25 mouse cellular contexts compared by ENCODE assay signal in genomic region chr6:30711365-30711763, GRCm38 (mm10). TPM values are rescaled to one million over a fixed set of nuclear protein-coding genes. Genes with fewer than 3 reads are reported as not detected.
A peak's percentile ranks its signal among the peaks of the same experiment; 100 is the strongest.
DNase-seq lines count a peak whose midpoint lies in the region; ATAC-seq lines count a peak whose summit lies in the region.
"Had no signal": no experiment of that assay in that cellular context is flagged by ENCODE, and none has a peak within 500 bp of the region (broad histone marks: within the 10 kb centered on the region; RNA-seq: fewer than 3 reads in every experiment).

No protein-coding gene starts in this region.

- H3K4me1 ChIP-seq in forebrain, embryonic 10.5 days: peaks cover 52% of the 10 kb centered on the region
- peaks cover 4% of the 10 kb centered on the region for H3K4me1 ChIP-seq in forebrain, embryonic 11.5 days (replicated peaks; ENCODE audit: control insufficient read depth, insufficient read depth, low read length)
- peaks cover 59% of the 10 kb centered on the region for H3K4me1 ChIP-seq in kidney, embryonic 15.5 days
- peaks cover 10% of the 10 kb centered on the region for H3K4me1 ChIP-seq in lung, embryonic 16.5 days (replicated peaks; ENCODE audit: control insufficient read depth, insufficient read depth, low read length)
- peaks cover 66% of the 10 kb centered on the region for H3K4me1 ChIP-seq in limb, embryonic 13.5 days

- no peaks in the 10 kb centered on the region; the same call in 1 of the 2 replicates for H3K9me3 ChIP-seq in forebrain, embryonic 10.5 days
- no peaks in the 10 kb centered on the region for H3K9me3 ChIP-seq in forebrain, embryonic 11.5 days (ENCODE audit: control insufficient read depth, low read length)
- no peaks in the 10 kb centered on the region for H3K9me3 ChIP-seq in kidney, embryonic 15.5 days (replicated peaks)
- no peaks in the 10 kb centered on the region for H3K9me3 ChIP-seq in lung, embryonic 16.5 days (ENCODE audit: control insufficient read depth, low read length)
- no peaks in the 10 kb centered on the region for H3K9me3 ChIP-seq in limb, embryonic 13.5 days
- H3K9me3 ChIP-seq: embryonic facial prominence, embryonic 15.5 days; hindbrain, embryonic 10.5 days; midbrain, embryonic 15.5 days; neural tube, embryonic 12.5 days had no signal

- H3K4me3 ChIP-seq in forebrain, embryonic 10.5 days: no peak overlapping the region
- H3K4me3 ChIP-seq in forebrain, embryonic 11.5 days (ENCODE audit: low read depth, low read length): no peak overlapping the region
- no peak overlapping the region for H3K4me3 ChIP-seq in kidney, embryonic 15.5 days (replicated peaks)
- H3K4me3 ChIP-seq in lung, embryonic 16.5 days (ENCODE audit: low read length): no peak overlapping the region
- H3K4me3 ChIP-seq in limb, embryonic 13.5 days: no peak overlapping the region
- H3K4me3 ChIP-seq: embryonic facial prominence, embryonic 15.5 days; hindbrain, embryonic 10.5 days; midbrain, embryonic 15.5 days; neural tube, embryonic 12.5 days had no signal

- ATAC-seq in forebrain, embryonic 11.5 days (replicated peaks; ENCODE audit: low FRiP score): no peak
- ATAC-seq in kidney, embryonic 15.5 days (replicated peaks; ENCODE audit: low FRiP score): no peak
- no peak for ATAC-seq in lung, embryonic 16.5 days (ENCODE audit: low read depth)
- ATAC-seq in limb, embryonic 13.5 days (ENCODE audit: low FRiP score, low read depth): no peak
- ATAC-seq: forebrain, embryonic 16.5 days; hindbrain, postnatal 0 days; midbrain, embryonic 15.5 days had no signal

- H3K27me3 ChIP-seq in forebrain, embryonic 10.5 days (ENCODE audit: poor library complexity, severe bottlenecking): peaks cover 6% of the 10 kb centered on the region
- H3K27me3 ChIP-seq in forebrain, embryonic 11.5 days (ENCODE audit: control insufficient read depth, insufficient read depth, low read length): no peaks in the 10 kb centered on the region
- no peaks in the 10 kb centered on the region for H3K27me3 ChIP-seq in kidney, embryonic 15.5 days
- no peaks in the 10 kb centered on the region for H3K27me3 ChIP-seq in lung, embryonic 16.5 days (ENCODE audit: control insufficient read depth, insufficient read depth, low read depth, low read length)
- no peaks in the 10 kb centered on the region for H3K27me3 ChIP-seq in limb, embryonic 13.5 days
- H3K27me3 ChIP-seq: embryonic facial prominence, embryonic 15.5 days; midbrain, embryonic 15.5 days; neural tube, embryonic 12.5 days had no signal

- H3K4me2 ChIP-seq in forebrain, embryonic 11.5 days (ENCODE audit: low read depth, low read length, severe bottlenecking): no peak overlapping the region
- H3K4me2 ChIP-seq in kidney, embryonic 15.5 days: no peak overlapping the region
- no peak overlapping the region for H3K4me2 ChIP-seq in lung, embryonic 16.5 days (ENCODE audit: low read depth, low read length)
- H3K4me2 ChIP-seq in limb, embryonic 13.5 days (replicated peaks): peak overlapping the region; percentile 49
- H3K4me2 ChIP-seq: embryonic facial prominence, embryonic 15.5 days; midbrain, embryonic 15.5 days; neural tube, embryonic 12.5 days had no signal

- DNase-seq in forebrain, embryonic 10.5 days (ENCODE audit: extremely low spot score, low spot score): no peak
- DNase-seq in forebrain, embryonic 11.5 days (ENCODE audit: low spot score): no peak
- DNase-seq in kidney, adult 8-10 months: no peak
- no peak for DNase-seq in lung, postnatal 25 days (ENCODE audit: low spot score)
- DNase-seq in frontal cortex, adult 2 months (ENCODE audit: extremely low spot score in 1 of 2, low spot score in 1 of 2): no peak
- DNase-seq: cerebellum, adult 8-10 months; cerebellum, postnatal 36 days; embryo, embryonic 11 days; gastrocnemius, postnatal 14 days; kidney, adult 11 months; kidney, postnatal 25 days; lung, postnatal 36 days; retina, postnatal 1 day; right cerebral cortex, postnatal 25 days; thymus, postnatal 25 days had no signal

- H3K9ac ChIP-seq in forebrain, embryonic 11.5 days (ENCODE audit: low read length): no peak overlapping the region
- no peak overlapping the region for H3K9ac ChIP-seq in kidney, embryonic 15.5 days
- no peak overlapping the region for H3K9ac ChIP-seq in lung, embryonic 16.5 days (ENCODE audit: low read length)
- no peak overlapping the region for H3K9ac ChIP-seq in limb, embryonic 13.5 days
- H3K9ac ChIP-seq: embryonic facial prominence, embryonic 15.5 days; liver, embryonic 14.5 days; midbrain, embryonic 15.5 days; neural tube, embryonic 12.5 days had no signal

- peak overlapping the region; percentile 60; the same call in 1 of the 2 replicates for H3K27ac ChIP-seq in forebrain, embryonic 10.5 days
- no peak overlapping the region for H3K27ac ChIP-seq in forebrain, embryonic 11.5 days (ENCODE audit: low read depth, low read length)
- H3K27ac ChIP-seq in kidney, embryonic 15.5 days: peak overlapping the region; percentile 89
- 0 out of 2 replicates have a peak overlapping the region, but pooled peaks have one; percentile 45 for H3K27ac ChIP-seq in lung, embryonic 16.5 days (ENCODE audit: low read length)
- H3K27ac ChIP-seq in limb, embryonic 13.5 days: peak overlapping the region; percentile 95
- H3K27ac ChIP-seq: embryonic facial prominence, embryonic 15.5 days; hindbrain, postnatal 0 days; liver, embryonic 14.5 days; midbrain, embryonic 15.5 days; neural tube, embryonic 12.5 days had no signal

- no peaks in the 10 kb centered on the region for H3K36me3 ChIP-seq in forebrain, embryonic 10.5 days (replicated peaks)
- H3K36me3 ChIP-seq in forebrain, embryonic 11.5 days (ENCODE audit: control insufficient read depth, insufficient read depth, low read length): no peaks in the 10 kb centered on the region
- H3K36me3 ChIP-seq in kidney, embryonic 15.5 days: no peaks in the 10 kb centered on the region
- H3K36me3 ChIP-seq in lung, embryonic 16.5 days (ENCODE audit: control insufficient read depth, insufficient read depth, low read length): no peaks in the 10 kb centered on the region
- no peaks in the 10 kb centered on the region for H3K36me3 ChIP-seq in limb, embryonic 13.5 days
- H3K36me3 ChIP-seq: embryonic facial prominence, embryonic 15.5 days; hindbrain, embryonic 10.5 days; midbrain, embryonic 15.5 days; neural tube, embryonic 12.5 days had no signal

- 76% methylated on average over 10 of the region's 10 CpGs for WGBS in forebrain, embryonic 10.5 days
- WGBS in forebrain, embryonic 11.5 days: 76% methylated on average over 10 of the region's 10 CpGs
- 72% methylated on average over 10 of the region's 10 CpGs for WGBS in kidney, embryonic 15.5 days
- WGBS in lung, embryonic 16.5 days: 37% methylated on average over 10 of the region's 10 CpGs
- 25% methylated on average over 10 of the region's 10 CpGs for WGBS in limb, embryonic 13.5 days

RNA-seq across cellular contexts. Expression of gene Mest, which starts 12.0 kb away (rescaled TPM):
- 2,195 and 2,268 TPM in 2 replicates for polyA plus RNA-seq in forebrain, embryonic 10.5 days (2016; fragmentation: Nextera tagmentation; extraction: Ambion mirVana)
- 1,661 and 1,678 TPM in 2 replicates for polyA plus RNA-seq in forebrain, embryonic 11.5 days (2014; fragmentation: Nextera tagmentation; extraction: Ambion mirVana)
- polyA plus RNA-seq in kidney, embryonic 15.5 days (2015; fragmentation: Nextera tagmentation; extraction: Ambion mirVana): 2,036 and 2,131 TPM in 2 replicates
- polyA plus RNA-seq in lung, embryonic 16.5 days (2015; fragmentation: Nextera tagmentation; extraction: Ambion mirVana): 1,483 and 1,593 TPM in 2 replicates
- polyA plus RNA-seq in limb, embryonic 13.5 days (2015; fragmentation: Nextera tagmentation; extraction: Ambion mirVana): 1,770 and 1,957 TPM in 2 replicates
- polyA plus RNA-seq in frontal cortex, adult 2 months (2012; rRNA removed): 53.9 and 57.8 TPM in 2 replicates

RNA-seq across cellular contexts. Expression of gene Cep41, which starts 17.8 kb away (rescaled TPM):
- 15.9 and 22.1 TPM in 2 replicates for polyA plus RNA-seq in forebrain, embryonic 10.5 days (2016; fragmentation: Nextera tagmentation; extraction: Ambion mirVana)
- polyA plus RNA-seq in forebrain, embryonic 11.5 days (2014; fragmentation: Nextera tagmentation; extraction: Ambion mirVana): 21.6 and 24.1 TPM in 2 replicates
- 23.5 and 24.9 TPM in 2 replicates for polyA plus RNA-seq in kidney, embryonic 15.5 days (2015; fragmentation: Nextera tagmentation; extraction: Ambion mirVana)
- 15.6 and 16.0 TPM in 2 replicates for polyA plus RNA-seq in lung, embryonic 16.5 days (2015; fragmentation: Nextera tagmentation; extraction: Ambion mirVana)
- 52.3 and 55.4 TPM in 2 replicates for polyA plus RNA-seq in limb, embryonic 13.5 days (2015; fragmentation: Nextera tagmentation; extraction: Ambion mirVana)
- 6.1 and 7.6 TPM in 2 replicates for polyA plus RNA-seq in frontal cortex, adult 2 months (2012; rRNA removed)

Comparison
In these comparisons a context has a peak if more than half of its experiments do, and no peak if none do; other contexts are left out.
1. RNA of gene Mest, which starts 12.0 kb away (polyA plus RNA-seq): 2,195 to 2,268 TPM in forebrain, embryonic 10.5 days, 2,036 to 2,131 TPM in kidney, embryonic 15.5 days, 1,770 to 1,957 TPM in limb, embryonic 13.5 days, 1,661 to 1,678 TPM in forebrain, embryonic 11.5 days and 1,483 to 1,593 TPM in lung, embryonic 16.5 days; 53.9 to 57.8 TPM in frontal cortex, adult 2 months; every median in the first group is over 10 times any median in the second.